ENCODE assay signal across 17 mouse cellular contexts in genomic region chr6:35497406-35497805, GRCm38 (mm10).
"Had no signal": no experiment of that assay in that cellular context is flagged by ENCODE, and none has a peak within 500 bp of the region (broad histone marks: within the 10 kb centered on the region; RNA-seq: fewer than 3 reads in every experiment).

No protein-coding gene starts in this region.

- H3K9ac ChIP-seq: liver, embryonic 14.5 days; lung, embryonic 14.5 days; midbrain, embryonic 12.5 days; neural tube, embryonic 13.5 days; stomach, embryonic 15.5 days had no signal

- H3K27me3 ChIP-seq: midbrain, embryonic 12.5 days; neural tube, embryonic 13.5 days; stomach, embryonic 15.5 days had no signal

- H3K4me3 ChIP-seq: midbrain, embryonic 10.5 days; midbrain, embryonic 12.5 days; myocyte; neural tube, embryonic 13.5 days; stomach, embryonic 15.5 days had no signal

- H3K4me2 ChIP-seq: lung, embryonic 14.5 days; midbrain, embryonic 12.5 days; neural tube, embryonic 13.5 days; stomach, embryonic 15.5 days had no signal

- H3K27ac ChIP-seq: liver, embryonic 14.5 days; midbrain, embryonic 10.5 days; midbrain, embryonic 12.5 days; neural tube, embryonic 13.5 days; stomach, embryonic 15.5 days; stomach, postnatal 0 days had no signal

- ATAC-seq: midbrain, embryonic 16.5 days had no signal

- H3K9me3 ChIP-seq: midbrain, embryonic 10.5 days; midbrain, embryonic 12.5 days; neural tube, embryonic 13.5 days; stomach, embryonic 15.5 days had no signal

- DNase-seq: lung, adult 18-20 months; lung, embryonic 14.5 days; lung, postnatal 10 days; lung, postnatal 4 days; midbrain, embryonic 14.5 days; right cerebral cortex, postnatal 14 days; thymus, adult 18-20 months; thymus, postnatal 14 days; thymus, postnatal 36 days had no signal

- H3K36me3 ChIP-seq: midbrain, embryonic 10.5 days; midbrain, embryonic 12.5 days; neural tube, embryonic 13.5 days; stomach, embryonic 15.5 days had no signal

- H3K4me1 ChIP-seq: midbrain, embryonic 10.5 days; midbrain, embryonic 12.5 days; neural tube, embryonic 13.5 days; stomach, embryonic 15.5 days had no signal
